Mouse (Mus musculus) liver, postnatal 0 days (tissue): ENCODE measurements around the gene Inca1. TPM values are rescaled to one million over a fixed set of nuclear protein-coding genes. Genes with fewer than 3 reads are reported as not detected.

Source experiments
- ATAC-seq: fragments of 200-750 bp; cut with Nextera tagmentation; 2 replicates; pipeline ENCODE4 v1.8.0; 2017; ENCODE audit warnings: mild to moderate bottlenecking, moderate library complexity
- DNase-seq: peaks from one replicate; pipeline ENCODE4 v3.0.0-alpha.2; 2016
- H3K27ac ChIP-seq: fragments of 300-500 bp; sonication (generic); 2 replicates; pipeline ENCODE4 v1.5.1; 2014; ENCODE audit warnings: antibody characterized with exemption, moderate library complexity, mild to moderate bottlenecking, low read depth
- H3K27me3 ChIP-seq: fragments of 300-500 bp; sonication (generic); 2 replicates; pipeline ENCODE4 v1.6.1; 2014; ENCODE audit warnings: low read length, control low read depth, mixed read lengths; ENCODE audit not compliant: insufficient read depth
- H3K36me3 ChIP-seq: fragments of 300-500 bp; sonication (generic); replicated peaks from 2 replicates; pipeline ENCODE4 v1.6.1; 2014; ENCODE audit warnings: mild to moderate bottlenecking, control low read depth, low read length, moderate library complexity, mixed read lengths; ENCODE audit not compliant: insufficient read depth
- H3K4me1 ChIP-seq: fragments of 300-500 bp; sonication (generic); 2 replicates; pipeline ENCODE4 v1.6.1; 2014; ENCODE audit warnings: antibody characterized with exemption, mild to moderate bottlenecking, control low read depth; ENCODE audit not compliant: insufficient read depth
- H3K4me2 ChIP-seq: fragments of 300-500 bp; sonication (generic); 2 replicates; pipeline ENCODE4 v1.6.1; 2014; ENCODE audit warnings: low read depth, mild to moderate bottlenecking, low read length, moderate library complexity, mixed read lengths
- H3K4me3 ChIP-seq: fragments of 300-500 bp; sonication (generic); 2 replicates; pipeline ENCODE4 v1.5.1; 2014; ENCODE audit warnings: low read depth, low read length
- H3K9ac ChIP-seq: fragments of 300-500 bp; sonication (generic); replicated peaks from 2 replicates; pipeline ENCODE4 v1.6.1; 2014; ENCODE audit warnings: mild to moderate bottlenecking, moderate library complexity
- H3K9me3 ChIP-seq: fragments of 300-500 bp; sonication (generic); 2 replicates; pipeline ENCODE4 v1.6.1; 2016; ENCODE audit warnings: mild to moderate bottlenecking, control low read depth, low read length, mixed read lengths
- CTCF ChIP-seq: sonication (generic); IDR thresholded peaks from 2 replicates; pipeline ENCODE4 v1.5.1; 2016; ENCODE audit warnings: antibody characterized with exemption, low read depth
- EP300 ChIP-seq: IDR thresholded peaks from 2 replicates; pipeline ENCODE4 v1.6.1; 2016; ENCODE audit warnings: antibody characterized with exemption, low read depth, mild to moderate bottlenecking
- WGBS: fragments of 180-500 bp; shearing (Covaris S2); extraction: QIAGEN DNeasy Blood & Tissue Kit; methylation state at CpG from one replicate; pipeline ENCODE4 v1.1.7; 2014; ENCODE audit not compliant: insufficient replicate concordance; 5-methylcytosine and 5-hydroxymethylcytosine counted together
- polyA plus RNA-seq: library from polyadenylated mRNA; unstranded; fragments of >200 nt; fragmentation: Nextera tagmentation; extraction: Ambion mirVana; gene quantifications from 2 replicates; pipeline ENCODE4 v1.2.1, GENCODE M21; 2015

The Inca1 gene
- polyA plus RNA-seq, 1 experiment from 2014 or later, result 8.3 TPM

GRCm38 (mm10) chr11:70649185-70649734, 50.7 kb downstream of the Inca1 start:
- Histone ChIP-seq H3K4me1 (peaks cover 53% of the 10 kb centered on the region), H3K27ac (0 out of 2 replicates have a peak overlapping the region, but pooled peaks have one; percentile 99), H3K36me3 (peaks cover 50% of the 10 kb centered on the region), H3K4me3 (peak overlapping the region; percentile 74), H3K9me3 (no peaks in the 10 kb centered on the region), H3K27me3 (no peaks in the 10 kb centered on the region), H3K4me2 (peak overlapping the region; percentile 96), H3K9ac (no peak overlapping the region)
- TF ChIP-seq EP300 (no peak), CTCF (no peak)
- no peak for DNase-seq
- no peak for ATAC-seq
- 70% methylated on average over 8 of the region's 8 CpGs for WGBS

GRCm38 (mm10) chr11:70648512-70648911, 51.4 kb downstream of the Inca1 start:
- Histone ChIP-seq H3K36me3 (peaks cover 53% of the 10 kb centered on the region), H3K27me3 (no peaks in the 10 kb centered on the region), H3K4me1 (peaks cover 53% of the 10 kb centered on the region), H3K27ac (peak overlapping the region; percentile 97), H3K9ac (peak overlapping the region; percentile 90), H3K9me3 (no peaks in the 10 kb centered on the region), H3K4me2 (peak overlapping the region; percentile 96), H3K4me3 (peak overlapping the region; percentile 74)
- no peak for TF ChIP-seq CTCF
- TF ChIP-seq EP300, result peak; percentile 80
- no peak for DNase-seq
- no peak for ATAC-seq
- WGBS, result 20% methylated on average over 4 of the region's 4 CpGs

GRCm38 (mm10) chr11:70647716-70648420, 52.1 kb downstream of the Inca1 start:
- H3K4me3 ChIP-seq, result peak overlapping the region; percentile 74
- H3K27me3 ChIP-seq, result no peaks in the 10 kb centered on the region
- peak overlapping the region; percentile 97 for H3K27ac ChIP-seq
- peak overlapping the region; percentile 96 for H3K4me2 ChIP-seq
- TF ChIP-seq EP300 (no peak), CTCF (no peak)
- H3K9me3 ChIP-seq, result no peaks in the 10 kb centered on the region
- DNase-seq (peak; percentile 57), ATAC-seq (no peak)
- peaks cover 52% of the 10 kb centered on the region for H3K36me3 ChIP-seq
- H3K4me1 ChIP-seq, result peaks cover 53% of the 10 kb centered on the region
- WGBS, result 2% methylated on average over 28 of the region's 28 CpGs
- peak overlapping the region; percentile 90 for H3K9ac ChIP-seq

GRCm38 (mm10) chr11:70646691-70647650, 53.0 kb downstream of the Inca1 start, which contains the start of the genes Rnf167 and Slc25a11:
TSS of gene Rnf167 (plus strand) at chr11:70647235.
TSS of gene Slc25a11 (minus strand) at chr11:70647479.
- peak; percentile 88 for ATAC-seq

DNA sequence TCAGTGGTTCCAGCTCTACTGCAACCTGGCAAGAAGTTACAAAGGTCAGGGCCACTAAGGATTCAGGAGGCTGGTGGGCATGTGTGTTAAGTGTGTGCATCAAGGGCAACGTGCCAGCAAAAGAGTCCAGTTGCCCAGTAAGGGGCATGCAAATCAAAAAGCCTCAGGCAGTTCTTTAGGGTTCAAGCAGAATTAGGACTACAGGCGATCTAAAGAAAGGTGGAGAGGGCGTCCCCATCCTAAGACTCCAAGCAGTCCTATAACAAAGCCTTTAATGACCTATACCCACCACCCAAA, 53.7 kb downstream of the Inca1 start:
- Histone ChIP-seq H3K9me3 (no peaks in the 10 kb centered on the region), H3K36me3 (peaks cover 40% of the 10 kb centered on the region), H3K27me3 (no peaks in the 10 kb centered on the region), H3K27ac (peak overlapping the region; percentile 93), H3K4me3 (peak overlapping the region; percentile 74), H3K4me1 (peaks cover 39% of the 10 kb centered on the region), H3K9ac (peak overlapping the region; percentile 86), H3K4me2 (peak overlapping the region; percentile 96)
- 16% methylated on average over 3 of the region's 3 CpGs for WGBS
- ATAC-seq (no peak), DNase-seq (no peak)
- no peak for TF ChIP-seq CTCF

More at GRCm38 (mm10) chr11:70646691-70647650, 53.0 kb downstream of the Inca1 start, which contains the start of the genes Rnf167 and Slc25a11:
- Histone ChIP-seq H3K9ac (peak within 1 kb of the TSS; percentile 90), H3K27ac (peak within 1 kb of the TSS; percentile 97), H3K9me3 (no peaks in the 10 kb centered on the region), H3K36me3 (peaks cover 45% of the 10 kb centered on the region), H3K4me3 (peak within 1 kb of the TSS; percentile 74), H3K4me2 (peak within 1 kb of the TSS; percentile 96), H3K27me3 (no peaks in the 10 kb centered on the region), H3K4me1 (peaks cover 45% of the 10 kb centered on the region)
- TF ChIP-seq CTCF, result peak; percentile 46
- peak; percentile 85 for TF ChIP-seq EP300
- WGBS, result under 1% methylated on average over 63 of the region's 63 CpGs
- peak; percentile 97 for DNase-seq
